Mouse (Mus musculus) E14TG2a.4 (cell line): Measurements from ENCODE around the gene Dscam.

Source experiments
- CTCF ChIP-seq: conservative IDR thresholded peaks from 2 replicates; pipeline ENCODE4 v1.5.1; 2014; ENCODE audit warnings: low read length
- POU5F1 ChIP-seq: IDR thresholded peaks from 2 replicates; pipeline ENCODE4 v1.6.1; 2014; ENCODE audit warnings: low read length, borderline replicate concordance

- no peak for TF ChIP-seq CTCF
- TF ChIP-seq POU5F1 = no peak
Measured at GRCm38 (mm10) chr16:97141943-97142342, 28.6 kb downstream of the Dscam start.
